Mouse (Mus musculus) CH12.LX (cell line): ENCODE results near the gene Pik3r4.

Experiments
- CTCF ChIP-seq, 2 experiments: IDR thresholded peaks in 1 of 2; conservative IDR thresholded peaks in 1 of 2; 2 replicates each; pipeline ENCODE4 v1.5.1; 2011 to 2012; ENCODE audit warnings: low read depth in 2 of 2, low read length in 2 of 2, improper control_type of control experiment in 1 of 2, inconsistent platforms in 1 of 2, mild to moderate bottlenecking in 1 of 2, moderate library complexity in 1 of 2
- E2F4 ChIP-seq: IDR thresholded peaks from 2 replicates; pipeline ENCODE4 v1.6.1; 2011; ENCODE audit warnings: low read depth, low read length, improper control_type of control experiment; ENCODE audit not compliant: insufficient replicate concordance
- EP300 ChIP-seq: IDR thresholded peaks from 2 replicates; pipeline ENCODE4 v1.6.1; 2011; ENCODE audit warnings: low read length, improper control_type of control experiment
- MEF2A ChIP-seq: IDR thresholded peaks from 2 replicates; pipeline ENCODE4 v1.6.1; 2014; ENCODE audit warnings: low read depth, mild to moderate bottlenecking, inconsistent platforms, low read length, improper control_type of control experiment, borderline replicate concordance
- MYC ChIP-seq: IDR thresholded peaks from 2 replicates; pipeline ENCODE4 v1.6.1; 2011; ENCODE audit warnings: low read depth, mild to moderate bottlenecking, improper control_type of control experiment, low read length
- NELFE ChIP-seq: IDR thresholded peaks from 2 replicates; pipeline ENCODE4 v1.6.1; 2011; ENCODE audit warnings: low read depth, low read length, improper control_type of control experiment
- TBP ChIP-seq: conservative IDR thresholded peaks from 2 replicates; pipeline ENCODE4 v1.6.1; 2011; ENCODE audit warnings: low read depth, low read length, improper control_type of control experiment
- ZC3H11A ChIP-seq: IDR thresholded peaks from 2 replicates; pipeline ENCODE4 v1.6.1; 2012; ENCODE audit warnings: low read depth, mild to moderate bottlenecking, inconsistent platforms, low read length, improper control_type of control experiment

DNA sequence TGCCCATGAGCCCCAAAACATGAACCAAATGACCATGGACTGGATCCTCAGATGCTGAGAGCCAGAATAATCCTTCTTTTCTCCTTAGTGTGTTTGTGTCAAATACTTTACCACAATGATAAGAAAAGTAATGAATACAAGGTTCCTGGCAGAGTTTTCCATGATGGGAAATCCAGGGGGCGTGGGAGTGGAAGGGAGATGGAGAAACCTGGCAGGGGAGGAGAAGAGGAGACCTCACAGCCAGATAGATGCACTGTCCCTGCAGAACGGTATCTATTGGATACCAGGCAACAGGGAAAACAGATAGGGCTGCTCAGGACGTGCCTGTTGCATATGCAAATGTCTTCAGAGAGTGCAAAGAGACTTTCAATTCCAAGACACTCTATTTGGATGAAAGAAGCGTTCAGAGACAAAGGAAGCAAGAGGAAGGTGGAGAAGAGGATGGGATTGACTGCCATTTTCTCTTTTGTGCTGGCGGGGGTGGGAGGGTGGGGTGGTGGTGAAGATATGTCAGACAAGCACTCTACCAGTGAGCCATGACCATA, 77.1 kb downstream of the Pik3r4 start:
- TF ChIP-seq ZC3H11A (no peak), CTCF (conservative IDR thresholded peaks at IDR 0.05 in 1 of 2, IDR thresholded peaks at IDR 0.05 in 1 of 2; ENCODE audit: low read depth in 2 of 2, low read length in 2 of 2) (no peak), MYC (no peak), TBP (no peak), EP300 (no peak), E2F4 (no peak), MEF2A (no peak), NELFE (no peak)
